Mouse (Mus musculus): ENCODE measurements around the gene Gpi1. TPM values are rescaled to one million over a fixed set of nuclear protein-coding genes. Genes with fewer than 3 reads are reported as not detected.

Gpi1 gene
- total and polyA plus RNA-seq, 3 experiments: 278 to 693 (median 332) TPM

GRCm38 (mm10) chr7:34246870-34247499 is 16.8 kb upstream of the Gpi1 start:
- H3K36me3 ChIP-seq (replicated peaks in 1 of 2; ENCODE audit: control insufficient read depth in 1 of 2, insufficient read depth in 1 of 2, low read length in 1 of 2): peaks cover 30 to 77% of the 10 kb centered on the region in 2 experiments
- DNase-seq (ENCODE audit: extremely low read depth): no peak
- no peak for TF ChIP-seq EP300 (IDR thresholded peaks at IDR 0.05; ENCODE audit: low read length)
- H3K27me3 ChIP-seq (replicated peaks): no peaks in the 10 kb centered on the region
- in situ Hi-C loops (cut with MboI; ENCODE audit: low pct_ligation_motif_present, low pct_unique_long_range_greater_than_20kb, low sequenced_read_pairs): no loop called here
- dilution Hi-C loops (cut with MboI; ENCODE audit: extremely low pct_ligation_motif_present, extremely low pct_unique_long_range_greater_than_20kb, low sequenced_read_pairs): no loop called here
- no peaks in the 10 kb centered on the region for H3K79me2 ChIP-seq (replicated peaks; ENCODE audit: control insufficient read depth, extremely low read depth, insufficient read depth, poor library complexity, severe bottlenecking)
- no peak overlapping the region for H3K9ac ChIP-seq (ENCODE audit: insufficient read depth, low read depth)
- H3K9me3 ChIP-seq (replicated peaks; ENCODE audit: low read length): no peaks in the 10 kb centered on the region
- H3K27ac ChIP-seq (ENCODE audit: insufficient read depth, low read depth): no peak overlapping the region
- no peak overlapping the region for H3K4me2 ChIP-seq (ENCODE audit: insufficient read depth, low read depth, poor library complexity, severe bottlenecking)
- no peaks in the 10 kb centered on the region; a peak in 1 of 4 replicates for H3K4me1 ChIP-seq (ENCODE audit: control insufficient read depth in 1 of 2, insufficient read depth in 2 of 2)
- H3K4me3 ChIP-seq (replicated peaks in 1 of 3; ENCODE audit: low read depth in 2 of 3, low read length in 2 of 3, poor library complexity in 1 of 3): no peak overlapping the region

DNA sequence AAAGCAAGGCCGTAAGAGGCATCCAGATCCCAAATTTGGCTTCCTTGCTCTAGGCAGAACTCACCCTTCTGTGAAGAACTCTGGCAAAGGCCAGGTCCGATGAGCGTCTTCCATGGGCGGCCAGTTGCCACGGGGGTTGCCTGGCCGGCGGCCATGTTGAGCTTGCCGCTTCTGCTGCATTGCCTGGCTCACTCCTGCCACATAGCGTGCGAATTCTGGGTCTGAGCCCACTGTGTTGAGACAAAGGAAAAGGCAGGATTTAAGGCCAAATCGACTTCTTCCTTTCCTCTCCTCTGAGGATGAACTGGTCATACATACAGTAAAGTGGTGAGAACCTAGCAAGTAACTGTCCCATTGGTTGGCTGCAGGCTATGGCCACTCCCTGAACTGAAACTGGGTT is 12.0 kb upstream of the Gpi1 start:
- in situ Hi-C loops (cut with MboI; ENCODE audit: low pct_ligation_motif_present, low pct_unique_long_range_greater_than_20kb, low sequenced_read_pairs): no loop called here
- dilution Hi-C loops (cut with MboI; ENCODE audit: extremely low pct_ligation_motif_present, extremely low pct_unique_long_range_greater_than_20kb, low sequenced_read_pairs): no loop called here
- Histone ChIP-seq H3K79me2 (replicated peaks; ENCODE audit: control insufficient read depth, extremely low read depth, insufficient read depth, poor library complexity, severe bottlenecking) (no peaks in the 10 kb centered on the region), H3K4me2 (ENCODE audit: insufficient read depth, low read depth, poor library complexity, severe bottlenecking) (no peak overlapping the region), H3K27ac (ENCODE audit: insufficient read depth, low read depth) (no peak overlapping the region), H3K9me3 (replicated peaks; ENCODE audit: low read length) (no peaks in the 10 kb centered on the region), H3K36me3 (replicated peaks in 1 of 2; ENCODE audit: control insufficient read depth in 1 of 2, insufficient read depth in 1 of 2, low read length in 1 of 2) (peaks cover 43 to 78% of the 10 kb centered on the region in 2 experiments), H3K4me3 (replicated peaks in 1 of 3; ENCODE audit: low read depth in 2 of 3, low read length in 2 of 3, poor library complexity in 1 of 3) (no peak overlapping the region), H3K27me3 (replicated peaks) (no peaks in the 10 kb centered on the region), H3K9ac (ENCODE audit: insufficient read depth, low read depth) (no peak overlapping the region), H3K4me1 (ENCODE audit: control insufficient read depth in 1 of 2, insufficient read depth in 2 of 2) (peaks cover 0 to 4% of the 10 kb centered on the region in 2 experiments; a peak in 2 of 4 replicates)
- no peak for DNase-seq (ENCODE audit: extremely low read depth)
- TF ChIP-seq HCFC1 (IDR thresholded peaks at IDR 0.05; ENCODE audit: low read depth, low read length) (no peak), GABPA (IDR thresholded peaks at IDR 0.05; ENCODE audit: insufficient replicate concordance, low read depth, low read length) (no peak), ZMIZ1 (IDR thresholded peaks at IDR 0.05; ENCODE audit: low read depth, low read length) (no peak), USF1 (IDR thresholded peaks at IDR 0.05; ENCODE audit: low read depth, low read length) (no peak), BHLHE40 (IDR thresholded peaks at IDR 0.05; ENCODE audit: low read depth, low read length) (no peak), MYC (IDR thresholded peaks at IDR 0.05; ENCODE audit: low read depth, low read length) (no peak), SIN3A (IDR thresholded peaks at IDR 0.05; ENCODE audit: low read length) (no peak), POLR2A (IDR thresholded peaks at IDR 0.05; ENCODE audit: low read depth, low read length) (no peak), UBTF (IDR thresholded peaks at IDR 0.05; ENCODE audit: low read depth, low read length) (no peak), MAZ (IDR thresholded peaks at IDR 0.05; ENCODE audit: low read depth, low read length) (no peak), ZKSCAN1 (IDR thresholded peaks at IDR 0.05; ENCODE audit: borderline replicate concordance, low read depth, low read length) (no peak), KAT2A (IDR thresholded peaks at IDR 0.05; ENCODE audit: insufficient replicate concordance, low read length) (no peak), MXI1 (IDR thresholded peaks at IDR 0.05; ENCODE audit: low read depth, low read length) (no peak), CTCF (conservative IDR thresholded peaks at IDR 0.05 in 1 of 2, IDR thresholded peaks at IDR 0.05 in 1 of 2; ENCODE audit: low read depth in 2 of 2, low read length in 2 of 2) (no peak), EP300 (IDR thresholded peaks at IDR 0.05; ENCODE audit: low read length) (no peak)
